Mouse (Mus musculus): ENCODE data around the gene Abl2.

DNA sequence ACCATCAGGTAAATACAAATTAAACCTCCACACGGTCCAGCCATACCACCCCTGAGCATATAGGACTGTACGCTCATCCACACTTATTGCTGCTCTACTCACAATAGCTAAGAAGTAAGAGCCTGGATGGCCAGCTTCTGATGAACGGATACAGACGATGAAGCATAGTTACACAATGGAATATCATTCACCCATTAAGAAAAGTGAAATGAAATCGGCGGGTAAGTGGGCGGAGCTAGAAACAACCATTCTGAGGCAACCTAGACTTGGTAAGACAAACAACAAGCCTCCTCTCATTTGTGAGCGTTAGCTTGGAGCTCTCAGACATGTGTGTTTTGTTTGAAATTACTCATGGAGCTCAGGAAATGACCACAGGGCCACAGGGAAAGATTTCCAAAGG is 107.2 kb downstream of the Abl2 start:
- no peak for TF ChIP-seq TCF12 (IDR thresholded peaks at IDR 0.05; ENCODE audit: insufficient read depth, poor library complexity, severe bottlenecking)
- no peak for TF ChIP-seq REST (IDR thresholded peaks at IDR 0.05; ENCODE audit: insufficient read depth, insufficient read length)
- no peak for TF ChIP-seq POLR2A (IDR thresholded peaks at IDR 0.05; ENCODE audit: insufficient read length, low read depth)
- no peak for TF ChIP-seq MYOD1 (IDR thresholded peaks at IDR 0.05; ENCODE audit: control insufficient read depth in 1 of 3, insufficient read length in 2 of 3, low read depth in 2 of 3)
- no peak for TF ChIP-seq POLR2AphosphoS2 (IDR thresholded peaks at IDR 0.05; ENCODE audit: insufficient read length, low read depth)
- TF ChIP-seq E2F4 (IDR thresholded peaks at IDR 0.05; ENCODE audit: insufficient read depth) = no peak
- no peak for TF ChIP-seq MYOG (IDR thresholded peaks at IDR 0.05; ENCODE audit: control insufficient read depth in 1 of 3, insufficient read depth in 1 of 3, insufficient read length in 2 of 3, low read depth in 2 of 3)
- TF ChIP-seq USF1 (IDR thresholded peaks at IDR 0.05; ENCODE audit: low read depth) = no peak
- no peak for TF ChIP-seq CEBPB (IDR thresholded peaks at IDR 0.05; ENCODE audit: insufficient read depth, poor library complexity, severe bottlenecking)
- no peak for TF ChIP-seq MAX (IDR thresholded peaks at IDR 0.05; ENCODE audit: low read depth)
